Mouse (Mus musculus) testis, adult 2 months (tissue): ENCODE data around the gene Pjvk.

Experiments used
- CTCF ChIP-seq: fragments of 200-500 bp; IDR thresholded peaks from 2 replicates; pipeline ENCODE4 v1.5.1; 2012; ENCODE audit warnings: low read depth, mild to moderate bottlenecking, inconsistent platforms, low read length, moderate library complexity; ENCODE audit not compliant: control insufficient read depth, insufficient read depth, insufficient replicate concordance
- POLR2A ChIP-seq: fragments of 200-500 bp; IDR thresholded peaks from 2 replicates; pipeline ENCODE4 v1.6.1; 2012; ENCODE audit warnings: low read depth, mild to moderate bottlenecking, inconsistent platforms, low read length, moderate library complexity; ENCODE audit not compliant: control insufficient read depth

GRCm38 (mm10) chr2:76695290-76695689 is 47.0 kb downstream of the Pjvk start:
- TF ChIP-seq POLR2A (no peak), CTCF (no peak)
